Mouse (Mus musculus): ENCODE measurements around the gene Dync1li2.

Gene Dync1li2

GRCm38 (mm10) chr8:104442299-104443124 is at the start of gene Dync1li2:
Dync1li2 (minus strand) TSS chr8:104443047.
- in situ Hi-C loops (cut with MboI): loop anchor here (5.0 to 10.0 kb wide), 2 partner anchors 100 to 198 kb away; partner anchors contain the start of gene Tk2

GRCm38 (mm10) chr8:104479091-104479490 is 36.2 kb upstream of the Dync1li2 start:
- in situ Hi-C loops (cut with MboI): no loop called here

GRCm38 (mm10) chr8:104472465-104472864 is 29.6 kb upstream of the Dync1li2 start:
- in situ Hi-C loops (cut with MboI): no loop called here

- in situ Hi-C loops (cut with MboI): no loop called here
Observed at GRCm38 (mm10) chr8:104467463-104467862, 24.6 kb upstream of the Dync1li2 start.

GRCm38 (mm10) chr8:104452177-104452576 is 9.3 kb upstream of the Dync1li2 start:
- in situ Hi-C loops (cut with MboI): no loop called here

- in situ Hi-C loops (cut with MboI): loop anchor here (10.0 kb wide), 1 partner anchor 204 kb away; the partner anchor contains the start of gene Tk2
Observed at GRCm38 (mm10) chr8:104448796-104449195, 5.9 kb upstream of the Dync1li2 start.

- in situ Hi-C loops (cut with MboI): loop anchor here (10.0 kb wide), 1 partner anchor 201 kb away; the partner anchor contains the start of gene Tk2
Observed at GRCm38 (mm10) chr8:104446016-104446415, 3.2 kb upstream of the Dync1li2 start.

- in situ Hi-C loops (cut with MboI): loop anchor here (10.0 kb wide), 1 partner anchor 200 kb away; the partner anchor contains the start of gene Tk2
Observed at GRCm38 (mm10) chr8:104445248-104445647, 2.4 kb upstream of the Dync1li2 start.

GRCm38 (mm10) chr8:104443125-104443679 is 355 bp upstream of the Dync1li2 start:
- in situ Hi-C loops (cut with MboI): loop anchor here (5.0 to 10.0 kb wide), 2 partner anchors 101 to 198 kb away; partner anchors contain the start of gene Tk2

GRCm38 (mm10) chr8:104441613-104442012 is 1.2 kb downstream of the Dync1li2 start:
- in situ Hi-C loops (cut with MboI): loop anchor here (5.0 to 10.0 kb wide), 2 partner anchors 99 to 197 kb away; partner anchors contain the start of gene Tk2

GRCm38 (mm10) chr8:104439461-104439860 is 3.4 kb downstream of the Dync1li2 start:
- in situ Hi-C loops (cut with MboI): no loop called here

GRCm38 (mm10) chr8:104437494-104438135 is 5.2 kb downstream of the Dync1li2 start:
- in situ Hi-C loops (cut with MboI): no loop called here

GRCm38 (mm10) chr8:104436591-104436990 is 6.3 kb downstream of the Dync1li2 start:
- in situ Hi-C loops (cut with MboI): no loop called here

- in situ Hi-C loops (cut with MboI): no loop called here
Observed at GRCm38 (mm10) chr8:104436038-104436437, 6.8 kb downstream of the Dync1li2 start.

- in situ Hi-C loops (cut with MboI): no loop called here
Observed at GRCm38 (mm10) chr8:104434826-104435354, 8.0 kb downstream of the Dync1li2 start.

- in situ Hi-C loops (cut with MboI): no loop called here
Observed at GRCm38 (mm10) chr8:104434275-104434674, 8.6 kb downstream of the Dync1li2 start.

- in situ Hi-C loops (cut with MboI): no loop called here
Observed at GRCm38 (mm10) chr8:104433191-104433842, 9.5 kb downstream of the Dync1li2 start.

- in situ Hi-C loops (cut with MboI): no loop called here
Observed at GRCm38 (mm10) chr8:104432656-104433055, 10.2 kb downstream of the Dync1li2 start.

- in situ Hi-C loops (cut with MboI): no loop called here
Observed at GRCm38 (mm10) chr8:104430230-104430629, 12.6 kb downstream of the Dync1li2 start.

- in situ Hi-C loops (cut with MboI): no loop called here
Observed at GRCm38 (mm10) chr8:104427703-104428102, 15.1 kb downstream of the Dync1li2 start.

- in situ Hi-C loops (cut with MboI): no loop called here
Observed at GRCm38 (mm10) chr8:104422313-104422712, 20.5 kb downstream of the Dync1li2 start.
